Mouse (Mus musculus): ENCODE results near the gene Cldn15.

- TF ChIP-seq CTCF (IDR thresholded peaks at IDR 0.05; ENCODE audit: extremely low read depth, insufficient read depth, low read length) (no peak), POLR2A (IDR thresholded peaks at IDR 0.05; ENCODE audit: extremely low read depth, insufficient read depth, low read length) (no peak)
Observed at GRCm38 (mm10) chr5:136987934-136988271, 21.5 kb downstream of the Cldn15 start, which contains the start of gene Znhit1.
